Mouse (Mus musculus): ENCODE results near the gene Fuk. TPM values are rescaled to one million over a fixed set of nuclear protein-coding genes. Genes with fewer than 3 reads are reported as not detected.
"Not testable (repeated sequence)": the region's sequence is repeated elsewhere in the genome, so short reads cannot be mapped to it uniquely, and the experiment has no call there.

The Fuk gene
- polyA plus RNA-seq, 1 experiment from 2014 or later, result 6.2 TPM

DNA sequence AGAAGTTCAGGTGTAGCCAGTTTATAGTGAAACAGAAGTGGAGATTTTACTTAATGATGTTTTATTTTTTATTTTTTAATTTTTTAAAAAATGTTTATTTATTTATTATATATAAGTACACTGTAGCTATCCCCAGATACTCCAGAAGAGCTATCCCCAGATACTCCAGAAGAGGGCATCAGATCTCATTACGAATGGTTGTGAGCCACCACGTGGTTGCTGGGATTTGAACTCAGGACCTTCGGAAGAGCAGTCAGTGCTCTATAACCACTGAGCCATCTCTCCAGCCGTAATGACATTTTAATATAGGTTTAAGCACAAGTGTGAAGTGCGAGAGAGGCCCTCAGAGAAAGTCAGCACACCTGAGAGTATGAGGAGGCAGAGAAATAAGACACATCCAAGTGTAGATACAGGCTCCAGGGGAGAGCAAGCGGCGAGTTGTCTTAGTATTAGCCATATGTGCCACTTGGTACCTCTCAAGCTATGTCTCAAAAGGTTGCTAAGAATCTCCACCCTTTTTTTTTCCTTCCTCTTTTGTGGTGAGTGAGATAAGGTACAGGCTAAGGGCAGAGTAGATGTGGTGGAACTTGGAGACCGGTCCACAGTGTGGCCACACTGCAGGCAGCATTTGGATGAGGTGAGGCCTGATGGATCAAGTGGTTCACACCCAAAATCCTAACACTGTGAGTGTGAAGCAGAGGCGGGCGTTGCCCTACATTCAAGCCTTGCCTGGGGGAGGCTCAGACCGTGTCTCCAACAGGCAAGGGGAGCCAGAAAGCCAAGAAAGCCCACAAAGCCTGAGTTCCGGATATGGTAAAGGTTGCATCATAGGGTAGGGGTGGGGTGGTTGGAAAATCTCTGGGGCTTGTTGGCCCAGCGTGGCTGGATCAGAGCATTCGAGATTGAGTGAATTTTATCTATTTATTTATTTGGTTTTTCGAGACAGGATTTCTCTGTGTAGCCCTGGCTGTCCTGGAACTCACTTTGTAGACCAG, 9.6 kb upstream of the Fuk start:
- Histone ChIP-seq H3K9me3 (ENCODE audit: control insufficient read depth) (no peaks in the 10 kb centered on the region), H3K4me2 (replicated peaks; ENCODE audit: low read depth) (no peak overlapping the region), H3K9ac (ENCODE audit: low read depth, low read length) (no peak overlapping the region), H3K27ac (ENCODE audit: low read depth, low read length) (no peak overlapping the region), H3K36me3 (ENCODE audit: control insufficient read depth, insufficient read depth) (no peaks in the 10 kb centered on the region), H3K4me3 (ENCODE audit: low read depth, low read length) (no peak overlapping the region), H3K4me1 (replicated peaks; ENCODE audit: control insufficient read depth, insufficient read depth, low read length) (no peaks in the 10 kb centered on the region), H3K27me3 (replicated peaks; ENCODE audit: control insufficient read depth, insufficient read depth, low read length) (no peaks in the 10 kb centered on the region)
- ATAC-seq, result no peak
- TF ChIP-seq CTCF (IDR thresholded peaks at IDR 0.05; ENCODE audit: low read depth), result no peak
- 83% methylated on average over 15 of the region's 15 CpGs for WGBS

GRCm38 (mm10) chr8:110909850-110910249, 7.6 kb upstream of the Fuk start:
- H3K4me1 ChIP-seq (replicated peaks; ENCODE audit: control insufficient read depth, insufficient read depth, low read length); H3K9ac ChIP-seq (ENCODE audit: low read depth, low read length); H3K27me3 ChIP-seq (replicated peaks; ENCODE audit: control insufficient read depth, insufficient read depth, low read length); H3K9me3 ChIP-seq (ENCODE audit: control insufficient read depth); H3K27ac ChIP-seq (ENCODE audit: low read depth, low read length); H3K4me2 ChIP-seq (replicated peaks; ENCODE audit: low read depth); H3K4me3 ChIP-seq (ENCODE audit: low read depth, low read length); H3K36me3 ChIP-seq (ENCODE audit: control insufficient read depth, insufficient read depth); ATAC-seq: not testable (repeated sequence)

DNA sequence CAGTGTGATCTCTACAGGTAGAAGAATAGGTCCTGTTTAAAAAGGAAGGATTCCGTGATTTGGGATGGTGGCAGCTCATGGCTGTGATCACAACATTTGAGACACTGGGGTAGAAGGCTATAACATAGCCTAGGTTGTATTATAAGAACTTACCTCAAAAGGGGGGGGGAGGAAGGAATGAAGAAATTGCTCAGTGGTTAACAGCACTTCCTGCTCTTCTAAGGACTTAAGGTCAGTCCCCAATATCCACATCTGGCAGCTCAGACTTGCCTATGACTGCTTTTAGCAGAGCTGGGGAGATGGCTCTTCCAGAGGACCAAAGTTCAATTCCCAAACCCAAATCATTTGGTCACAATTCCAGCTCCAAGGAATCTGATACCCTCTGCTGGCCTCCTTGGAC, 4.4 kb upstream of the Fuk start:
- 82% methylated on average over 1 of the region's 1 CpGs for WGBS
- no peak overlapping the region for H3K27ac ChIP-seq (ENCODE audit: low read depth, low read length)
- H3K27me3 ChIP-seq (replicated peaks; ENCODE audit: control insufficient read depth, insufficient read depth, low read length), result no peaks in the 10 kb centered on the region
- no peaks in the 10 kb centered on the region for H3K4me1 ChIP-seq (replicated peaks; ENCODE audit: control insufficient read depth, insufficient read depth, low read length)
- no peak for TF ChIP-seq CTCF (IDR thresholded peaks at IDR 0.05; ENCODE audit: low read depth)
- H3K36me3 ChIP-seq (ENCODE audit: control insufficient read depth, insufficient read depth), result no peaks in the 10 kb centered on the region
- no peak for ATAC-seq
- no peaks in the 10 kb centered on the region for H3K9me3 ChIP-seq (ENCODE audit: control insufficient read depth)
- no peak overlapping the region for H3K4me3 ChIP-seq (ENCODE audit: low read depth, low read length)
- no peak overlapping the region for H3K4me2 ChIP-seq (replicated peaks; ENCODE audit: low read depth)
- H3K9ac ChIP-seq (ENCODE audit: low read depth, low read length), result no peak overlapping the region

DNA sequence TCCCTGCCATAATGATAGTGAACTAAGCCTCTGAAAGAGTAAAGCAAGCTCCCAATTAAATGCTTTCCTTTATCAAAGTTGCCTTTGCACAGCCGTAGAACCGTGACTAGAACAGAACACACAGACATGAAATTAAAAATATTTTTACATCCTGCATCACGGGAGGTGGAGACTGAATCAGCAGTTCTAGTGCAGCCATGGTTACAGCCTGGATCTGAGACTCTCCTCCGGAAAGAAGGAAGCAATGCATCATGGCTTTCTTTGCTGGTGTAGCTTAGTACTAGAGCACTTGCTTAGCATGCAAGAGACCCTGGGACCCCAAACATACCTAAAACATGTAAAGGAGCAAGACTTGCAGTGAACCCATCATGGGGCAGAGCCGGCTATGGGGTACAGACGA, 3.1 kb upstream of the Fuk start:
- TF ChIP-seq CTCF (IDR thresholded peaks at IDR 0.05; ENCODE audit: low read depth), result no peak
- no peak overlapping the region for H3K9ac ChIP-seq (ENCODE audit: low read depth, low read length)
- no peaks in the 10 kb centered on the region for H3K9me3 ChIP-seq (ENCODE audit: control insufficient read depth)
- H3K4me2 ChIP-seq (replicated peaks; ENCODE audit: low read depth), result no peak overlapping the region
- no peak overlapping the region for H3K4me3 ChIP-seq (ENCODE audit: low read depth, low read length)
- 83% methylated on average over 6 of the region's 6 CpGs for WGBS
- 0 out of 2 replicates have a peak, but pooled peaks cover 3% of the 10 kb centered on the region for H3K4me1 ChIP-seq (replicated peaks; ENCODE audit: control insufficient read depth, insufficient read depth, low read length)
- no peaks in the 10 kb centered on the region for H3K36me3 ChIP-seq (ENCODE audit: control insufficient read depth, insufficient read depth)
- H3K27me3 ChIP-seq (replicated peaks; ENCODE audit: control insufficient read depth, insufficient read depth, low read length), result no peaks in the 10 kb centered on the region
- no peak overlapping the region for H3K27ac ChIP-seq (ENCODE audit: low read depth, low read length)
- ATAC-seq, result no peak

DNA sequence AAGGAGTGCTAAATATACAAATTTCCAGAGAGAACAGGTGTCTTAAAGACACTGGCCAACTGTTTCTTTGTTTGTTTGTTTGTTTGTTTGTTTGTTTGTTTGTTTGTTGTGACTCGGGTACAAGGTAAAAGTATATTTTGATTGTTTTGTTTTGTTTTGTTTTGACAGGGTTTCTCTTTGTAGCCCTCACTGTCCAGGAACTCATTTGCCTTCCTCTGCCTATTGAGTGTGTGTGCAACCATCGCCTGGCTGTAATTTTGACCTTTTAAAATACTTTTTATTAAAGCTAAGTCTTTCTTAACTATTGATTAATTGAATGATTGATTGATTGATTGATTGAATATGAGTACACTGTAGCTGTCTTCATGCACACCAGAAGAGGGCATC, 284 bp upstream of the Fuk start:
- Histone ChIP-seq H3K27me3 (replicated peaks; ENCODE audit: control insufficient read depth, insufficient read depth, low read length) (no peaks in the 10 kb centered on the region), H3K27ac (ENCODE audit: low read depth, low read length) (no peak overlapping the region), H3K4me2 (replicated peaks; ENCODE audit: low read depth) (peak overlapping the region; percentile 82), H3K4me3 (ENCODE audit: low read depth, low read length) (peak overlapping the region; percentile 76), H3K9ac (ENCODE audit: low read depth, low read length) (peak overlapping the region; percentile 55), H3K36me3 (ENCODE audit: control insufficient read depth, insufficient read depth) (peaks cover 12% of the 10 kb centered on the region; the same call in 1 of the 2 replicates), H3K9me3 (ENCODE audit: control insufficient read depth) (no peaks in the 10 kb centered on the region), H3K4me1 (replicated peaks; ENCODE audit: control insufficient read depth, insufficient read depth, low read length) (0 out of 2 replicates have a peak, but pooled peaks cover 3% of the 10 kb centered on the region)
- 63% methylated on average over 2 of the region's 2 CpGs for WGBS
- no peak for TF ChIP-seq CTCF (IDR thresholded peaks at IDR 0.05; ENCODE audit: low read depth)
- ATAC-seq, result no peak

GRCm38 (mm10) chr8:110901056-110901455, 1.2 kb downstream of the Fuk start:
- no peak for TF ChIP-seq CTCF (IDR thresholded peaks at IDR 0.05; ENCODE audit: low read depth)
- Histone ChIP-seq H3K9ac (ENCODE audit: low read depth, low read length) (no peak overlapping the region), H3K27ac (ENCODE audit: low read depth, low read length) (peak overlapping the region; percentile 70), H3K4me3 (ENCODE audit: low read depth, low read length) (no peak overlapping the region), H3K36me3 (ENCODE audit: control insufficient read depth, insufficient read depth) (peaks cover 12% of the 10 kb centered on the region; the same call in 1 of the 2 replicates), H3K27me3 (replicated peaks; ENCODE audit: control insufficient read depth, insufficient read depth, low read length) (no peaks in the 10 kb centered on the region), H3K4me2 (replicated peaks; ENCODE audit: low read depth) (peak overlapping the region; percentile 82), H3K4me1 (replicated peaks; ENCODE audit: control insufficient read depth, insufficient read depth, low read length) (0 out of 2 replicates have a peak, but pooled peaks cover 3% of the 10 kb centered on the region), H3K9me3 (ENCODE audit: control insufficient read depth) (no peaks in the 10 kb centered on the region)
- peak; percentile 81 for ATAC-seq
- WGBS, result 25% methylated on average over 3 of the region's 3 CpGs

Data from intestine, postnatal 0 days (tissue).